Mouse (Mus musculus) thymus, postnatal 25 days (tissue): ENCODE results near the gene Aldh4a1.

Experiments used
- DNase-seq: peaks from one replicate; pipeline ENCODE4 v3.0.0; 2022

Aldh4a1 gene

GRCm38 (mm10) chr4:139688058-139688457 lies 65.4 kb downstream of the Aldh4a1 start:
- DNase-seq: no peak

- no peak for DNase-seq
These were observed 67.1 kb downstream of the Aldh4a1 start for GRCm38 (mm10) chr4:139689627-139690269.

GRCm38 (mm10) chr4:139693315-139693714 lies 70.6 kb downstream of the Aldh4a1 start:
- no peak for DNase-seq

- no peak for DNase-seq
These were observed 75.1 kb downstream of the Aldh4a1 start for GRCm38 (mm10) chr4:139697755-139698154.

GRCm38 (mm10) chr4:139698602-139699001 lies 75.9 kb downstream of the Aldh4a1 start:
- DNase-seq: no peak
